Mouse (Mus musculus) limb, embryonic 12.5 days (tissue): ENCODE data around the gene Aldh1a2. TPM values are rescaled to one million over a fixed set of nuclear protein-coding genes. Genes with fewer than 3 reads are reported as not detected.
A peak's percentile ranks its signal among the peaks of the same experiment; 100 is the strongest.

Experiments
- ATAC-seq: fragments of 200-750 bp; cut with Nextera tagmentation; 2 replicates; pipeline ENCODE4 v1.8.0; 2017; ENCODE audit warnings: low read depth, moderate TSS enrichment; ENCODE audit not compliant: insufficient number of reproducible peaks, insufficient read depth, low FRiP score, low TSS enrichment
- H3K27ac ChIP-seq: fragments of 300-500 bp; sonication (generic); 2 replicates; pipeline ENCODE4 v1.5.1; 2016; ENCODE audit warnings: mild to moderate bottlenecking, moderate library complexity
- H3K27me3 ChIP-seq: fragments of 300-500 bp; sonication (generic); 2 replicates; pipeline ENCODE4 v1.6.1; 2016; ENCODE audit warnings: mild to moderate bottlenecking, moderate library complexity
- H3K36me3 ChIP-seq: fragments of 300-500 bp; sonication (generic); 2 replicates; pipeline ENCODE4 v1.6.1; 2016; ENCODE audit warnings: mild to moderate bottlenecking, moderate library complexity
- H3K4me1 ChIP-seq: fragments of 300-500 bp; sonication (generic); replicated peaks from 2 replicates; pipeline ENCODE4 v1.6.1; 2016
- H3K4me2 ChIP-seq: fragments of 300-500 bp; sonication (generic); 2 replicates; pipeline ENCODE4 v1.6.1; 2016; ENCODE audit warnings: mild to moderate bottlenecking, moderate library complexity
- H3K4me3 ChIP-seq: fragments of 300-500 bp; sonication (generic); replicated peaks from 2 replicates; pipeline ENCODE4 v1.5.1; 2016; ENCODE audit warnings: mild to moderate bottlenecking
- H3K9ac ChIP-seq: fragments of 300-500 bp; sonication (generic); replicated peaks from 2 replicates; pipeline ENCODE4 v1.6.1; 2016; ENCODE audit warnings: mild to moderate bottlenecking, moderate library complexity
- H3K9me3 ChIP-seq: fragments of 300-500 bp; sonication (generic); 2 replicates; pipeline ENCODE4 v1.6.1; 2016; ENCODE audit warnings: mild to moderate bottlenecking, moderate library complexity
- WGBS: fragments of 180-500 bp; shearing (Covaris S2); methylation state at CpG from one replicate; pipeline ENCODE4 v1.1.7; 2016; 5-methylcytosine and 5-hydroxymethylcytosine counted together
- polyA plus RNA-seq: library from polyadenylated mRNA; unstranded; fragments of >200 nt; fragmentation: Nextera tagmentation; extraction: Ambion mirVana; gene quantifications from 2 replicates; pipeline ENCODE4 v1.2.1, GENCODE M21; 2016

The Aldh1a2 gene
- polyA plus RNA-seq, 1 experiment from 2014 or later, result 103 TPM

DNA sequence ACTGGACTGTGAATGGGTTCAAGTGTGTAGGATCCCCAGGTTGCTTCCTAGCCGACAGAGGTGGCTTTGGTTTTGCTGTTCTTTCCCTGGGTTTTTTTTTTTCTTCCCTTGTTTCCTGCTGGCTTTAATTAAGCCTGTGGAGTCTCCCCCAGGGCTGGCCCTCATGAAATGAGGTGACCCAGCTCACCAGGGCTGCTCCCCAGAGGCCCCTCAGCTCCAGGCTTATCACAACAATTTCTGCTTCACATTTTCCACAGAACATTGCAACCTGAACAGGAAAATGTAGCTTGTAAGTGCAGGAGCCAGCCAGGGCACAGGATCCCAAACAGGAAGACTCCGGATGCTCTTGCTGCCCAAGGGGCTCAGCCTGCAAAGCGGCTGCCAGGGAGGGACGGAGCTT, 110.7 kb downstream of the Aldh1a2 start:
- H3K4me3 ChIP-seq, result no peak overlapping the region
- ATAC-seq, result no peak
- no peaks in the 10 kb centered on the region for H3K36me3 ChIP-seq
- H3K4me2 ChIP-seq, result no peak overlapping the region
- peaks cover 26% of the 10 kb centered on the region for H3K4me1 ChIP-seq
- no peak overlapping the region for H3K9ac ChIP-seq
- peaks cover 23% of the 10 kb centered on the region for H3K27me3 ChIP-seq
- 57% methylated on average over 4 of the region's 4 CpGs for WGBS
- no peaks in the 10 kb centered on the region for H3K9me3 ChIP-seq
- peak overlapping the region; percentile 29; the same call in 1 of the 2 replicates for H3K27ac ChIP-seq

GRCm38 (mm10) chr9:71331661-71332060, 116.1 kb downstream of the Aldh1a2 start:
- Histone ChIP-seq H3K27me3 (peaks cover 21% of the 10 kb centered on the region; the same call in 1 of the 2 replicates), H3K9ac (no peak overlapping the region), H3K9me3 (no peaks in the 10 kb centered on the region), H3K27ac (no peak overlapping the region), H3K4me1 (peaks cover 11% of the 10 kb centered on the region), H3K4me3 (no peak overlapping the region), H3K36me3 (no peaks in the 10 kb centered on the region), H3K4me2 (no peak overlapping the region)
- 72% methylated on average over 3 of the region's 3 CpGs for WGBS
- ATAC-seq, result no peak

DNA sequence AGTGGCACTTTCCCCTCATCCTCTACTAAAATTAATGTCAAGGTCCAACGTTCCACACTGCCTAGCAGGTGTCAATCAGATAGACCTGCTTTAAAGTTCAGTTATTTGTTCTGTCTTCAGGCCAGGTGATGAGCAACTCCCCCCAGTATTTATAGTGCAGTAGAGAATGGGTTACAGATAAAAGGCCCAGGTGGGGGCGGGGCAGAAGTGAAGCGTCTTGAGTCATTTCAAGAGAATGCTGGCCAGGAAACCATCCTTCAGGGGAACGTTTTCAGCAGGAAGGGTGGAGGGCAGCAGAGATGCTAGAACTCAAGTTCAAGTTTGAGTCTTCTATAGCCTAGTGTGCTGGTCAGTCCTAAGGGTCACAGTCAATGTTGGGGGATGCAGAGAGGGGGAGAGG, 121.1 kb downstream of the Aldh1a2 start:
- no peak overlapping the region for H3K4me2 ChIP-seq
- WGBS, result 52% methylated on average over 4 of the region's 4 CpGs
- H3K9me3 ChIP-seq, result no peaks in the 10 kb centered on the region
- no peak overlapping the region for H3K4me3 ChIP-seq
- no peaks in the 10 kb centered on the region for H3K36me3 ChIP-seq
- H3K4me1 ChIP-seq, result peaks cover 31% of the 10 kb centered on the region
- H3K9ac ChIP-seq, result no peak overlapping the region
- ATAC-seq, result no peak
- peaks cover 30% of the 10 kb centered on the region for H3K27me3 ChIP-seq
- no peak overlapping the region for H3K27ac ChIP-seq

DNA sequence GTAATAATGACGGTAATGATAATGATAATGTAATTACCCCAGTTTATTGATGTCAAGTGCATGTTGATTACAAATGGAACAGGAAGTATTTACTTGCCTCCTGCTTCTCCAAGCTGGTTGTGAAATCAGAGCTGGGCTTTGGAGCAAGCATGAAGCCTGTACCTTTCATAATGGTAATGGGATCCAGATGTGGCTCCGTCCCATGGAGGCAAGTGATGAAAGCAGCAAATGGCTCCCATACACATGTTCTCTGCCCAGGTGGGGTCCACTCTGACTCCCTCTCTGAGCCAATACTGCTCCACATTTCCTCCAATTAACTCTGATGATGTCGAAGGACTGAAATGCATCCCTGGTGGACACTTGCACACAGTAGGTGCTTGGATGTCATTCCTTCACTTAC, 121.8 kb downstream of the Aldh1a2 start:
- Histone ChIP-seq H3K27me3 (peaks cover 24% of the 10 kb centered on the region), H3K36me3 (no peaks in the 10 kb centered on the region), H3K9me3 (no peaks in the 10 kb centered on the region), H3K4me2 (no peak overlapping the region), H3K27ac (peak overlapping the region; percentile 0; the same call in 1 of the 2 replicates), H3K4me3 (no peak overlapping the region), H3K9ac (no peak overlapping the region), H3K4me1 (peaks cover 36% of the 10 kb centered on the region)
- WGBS, result 13% methylated on average over 3 of the region's 3 CpGs
- ATAC-seq, result peak; percentile 85

- no peak overlapping the region for H3K9ac ChIP-seq
- peaks cover 17% of the 10 kb centered on the region for H3K27me3 ChIP-seq
- ATAC-seq, result no peak
- peaks cover 29% of the 10 kb centered on the region for H3K4me1 ChIP-seq
- WGBS, result 56% methylated on average over 5 of the region's 5 CpGs
- no peak overlapping the region for H3K4me2 ChIP-seq
- no peak overlapping the region for H3K27ac ChIP-seq
- no peaks in the 10 kb centered on the region for H3K36me3 ChIP-seq
- H3K4me3 ChIP-seq, result no peak overlapping the region
- H3K9me3 ChIP-seq, result no peaks in the 10 kb centered on the region
Measured at GRCm38 (mm10) chr9:71340116-71340515, 124.5 kb downstream of the Aldh1a2 start.

Other genes starting within 250 kb of the Aldh1a2 start
- 0.13 and 0.20 TPM in 2 replicates for gene Aqp9, start 47.1 kb upstream of the Aldh1a2 start, polyA plus RNA-seq